Mouse (Mus musculus) left cerebral cortex, adult 2 months (tissue): ENCODE results near the gene Mthfd1. TPM values are rescaled to one million over a fixed set of nuclear protein-coding genes. Genes with fewer than 3 reads are reported as not detected.

Experiments
- DNase-seq, 2 experiments: peaks; one replicate each; pipeline ENCODE4 v3.0.0; 2021 to 2022; ENCODE audit warnings: low spot score in 2 of 2, mixed read lengths in 1 of 2; ENCODE audit errors: extremely low spot score in 1 of 2
- H3K27ac ChIP-seq: fragments of 200-600 bp; 2 replicates; pipeline ENCODE4 v1.8.1; 2022
- H3K4me3 ChIP-seq: fragments of 200-600 bp; 2 replicates; pipeline ENCODE4 v1.8.1; 2022
- CTCF ChIP-seq: fragments of 200-600 bp; IDR thresholded peaks from 2 replicates; pipeline ENCODE4 v1.8.1; 2022; ENCODE audit warnings: antibody characterized with exemption, mild to moderate bottlenecking, moderate library complexity
- intact Hi-C: fragments of 180-260 bp; cut with DNase I; formaldehyde crosslinking; loops from one replicate; pipeline ENCODE4 v1.15.1; 2025
- total RNA-seq, 2 experiments: library from RNA; stranded (reverse); gene quantifications; 2 replicates each; pipeline ENCODE4 v1.2.3; 2021

Mthfd1 gene
- total RNA-seq, 2 experiments from 2014 or later = 40.0 to 40.3 TPM

- Histone ChIP-seq H3K4me3 (no peak overlapping the region), H3K27ac (no peak overlapping the region)
- intact Hi-C loops = no loop called here
- DNase-seq = no peak
- no peak for TF ChIP-seq CTCF
These were observed 13.3 kb upstream of the Mthfd1 start for GRCm38 (mm10) chr12:76241833-76242232.

DNA sequence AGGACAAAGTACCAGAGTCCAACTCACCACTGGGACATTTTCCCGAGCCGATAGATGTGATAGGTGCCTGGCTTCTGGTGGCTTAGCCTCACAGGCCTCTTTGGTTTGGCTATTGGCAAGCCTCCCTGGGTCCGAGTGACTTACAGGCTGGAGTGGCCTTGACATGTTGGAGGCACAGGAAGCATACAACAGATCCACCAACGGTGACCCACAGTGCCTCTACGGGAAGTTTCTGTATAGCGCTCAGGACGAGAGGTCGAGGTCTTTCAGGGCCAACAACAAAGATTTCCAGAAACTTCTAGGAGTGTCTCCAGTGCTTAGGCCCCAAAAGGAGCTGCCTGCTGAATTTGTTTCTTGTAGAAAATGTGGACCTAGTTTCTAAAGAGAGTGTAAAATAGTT lies 10.1 kb upstream of the Mthfd1 start:
- intact Hi-C loops = no loop called here
- Histone ChIP-seq H3K27ac (no peak overlapping the region), H3K4me3 (no peak overlapping the region)
- TF ChIP-seq CTCF = no peak
- DNase-seq = no peak

GRCm38 (mm10) chr12:76246646-76247045 lies 8.5 kb upstream of the Mthfd1 start, which contains the start of gene Tex21:
Gene Tex21, minus strand, starts transcription at chr12:76246746.
- no peak within 1 kb of the TSS for H3K27ac ChIP-seq
- intact Hi-C loops = no loop called here
- TF ChIP-seq CTCF = no peak
- DNase-seq = no peak
- H3K4me3 ChIP-seq = no peak within 1 kb of the TSS

- DNase-seq = no peak
- intact Hi-C loops = loop anchor here (10.0 kb wide), 1 partner anchor 342 kb away; no protein-coding TSS in a partner anchor
- Histone ChIP-seq H3K4me3 (no peak overlapping the region), H3K27ac (no peak overlapping the region)
- TF ChIP-seq CTCF = no peak
These were observed 2.0 kb upstream of the Mthfd1 start for GRCm38 (mm10) chr12:76253090-76253489.

DNA sequence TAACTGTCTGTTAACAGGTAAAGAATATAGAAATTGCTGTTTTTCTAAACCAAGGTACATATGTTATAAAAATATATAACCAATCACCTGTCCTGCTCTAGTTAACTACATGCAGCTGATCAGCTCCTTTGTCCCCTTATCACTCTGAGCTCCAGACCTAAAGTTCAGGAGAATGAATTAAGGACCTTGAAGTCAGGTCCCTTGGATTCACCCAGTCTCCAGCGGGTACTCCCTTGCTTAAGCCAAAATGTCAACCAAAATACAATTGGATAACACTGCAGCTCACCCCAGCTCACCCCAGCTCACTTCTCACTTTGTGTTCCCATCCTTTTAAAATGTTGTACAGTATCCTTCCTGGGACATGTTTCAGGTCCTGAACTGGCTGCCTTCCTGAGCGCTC lies 1.5 kb upstream of the Mthfd1 start:
- TF ChIP-seq CTCF = no peak
- intact Hi-C loops = loop anchor here (10.0 kb wide), 1 partner anchor 341 kb away; no protein-coding TSS in a partner anchor
- H3K27ac ChIP-seq = no peak overlapping the region
- no peak for DNase-seq
- no peak overlapping the region for H3K4me3 ChIP-seq

DNA sequence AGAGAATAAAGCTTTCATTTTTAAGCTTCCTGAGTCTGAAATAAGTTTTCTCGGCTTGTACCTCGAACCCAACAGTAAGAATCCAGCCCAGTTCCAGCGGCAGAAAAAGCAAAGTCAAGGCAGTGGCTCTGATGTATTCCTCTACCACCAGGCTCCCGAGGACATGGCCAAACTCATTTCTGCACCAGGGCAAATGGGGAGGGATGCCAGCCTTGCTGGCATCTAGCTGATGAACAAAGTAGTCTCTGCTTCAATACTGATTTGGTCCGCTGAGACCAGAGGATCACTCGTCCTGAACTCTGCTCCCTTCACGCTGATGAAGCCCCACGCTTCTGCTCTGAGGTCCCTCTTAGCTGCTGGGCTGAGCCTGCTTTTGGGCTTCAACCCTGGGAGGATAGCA lies 1.1 kb upstream of the Mthfd1 start:
- H3K27ac ChIP-seq = no peak overlapping the region
- no peak for TF ChIP-seq CTCF
- intact Hi-C loops = loop anchor here (10.0 kb wide), 1 partner anchor 341 kb away; no protein-coding TSS in a partner anchor
- no peak overlapping the region for H3K4me3 ChIP-seq
- no peak for DNase-seq

DNA sequence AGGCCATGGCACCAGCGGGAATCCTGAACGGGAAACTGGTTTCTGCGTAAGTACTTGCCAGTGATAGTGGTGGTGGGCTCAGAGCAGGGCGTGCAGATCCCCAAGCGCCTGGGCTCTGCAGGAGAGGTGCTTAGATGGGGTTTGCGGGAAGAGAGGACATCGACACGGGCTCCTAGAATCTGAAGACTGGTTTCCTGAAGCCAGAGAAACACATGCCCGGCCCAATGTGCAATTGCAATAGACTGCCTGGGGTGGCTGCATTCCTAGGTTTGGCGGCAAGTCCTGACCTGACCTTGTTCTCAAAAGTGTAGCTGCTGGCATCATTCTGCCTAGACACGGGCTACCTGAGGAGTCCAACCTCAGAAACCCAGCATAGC lies 389 bp downstream of the Mthfd1 start:
- H3K27ac ChIP-seq = peak overlapping the region; percentile 65; the same call in 1 of the 2 replicates
- intact Hi-C loops = loop anchor here (10.0 kb wide), 1 partner anchor 339 kb away; no protein-coding TSS in a partner anchor
- DNase-seq = no peak

DNA sequence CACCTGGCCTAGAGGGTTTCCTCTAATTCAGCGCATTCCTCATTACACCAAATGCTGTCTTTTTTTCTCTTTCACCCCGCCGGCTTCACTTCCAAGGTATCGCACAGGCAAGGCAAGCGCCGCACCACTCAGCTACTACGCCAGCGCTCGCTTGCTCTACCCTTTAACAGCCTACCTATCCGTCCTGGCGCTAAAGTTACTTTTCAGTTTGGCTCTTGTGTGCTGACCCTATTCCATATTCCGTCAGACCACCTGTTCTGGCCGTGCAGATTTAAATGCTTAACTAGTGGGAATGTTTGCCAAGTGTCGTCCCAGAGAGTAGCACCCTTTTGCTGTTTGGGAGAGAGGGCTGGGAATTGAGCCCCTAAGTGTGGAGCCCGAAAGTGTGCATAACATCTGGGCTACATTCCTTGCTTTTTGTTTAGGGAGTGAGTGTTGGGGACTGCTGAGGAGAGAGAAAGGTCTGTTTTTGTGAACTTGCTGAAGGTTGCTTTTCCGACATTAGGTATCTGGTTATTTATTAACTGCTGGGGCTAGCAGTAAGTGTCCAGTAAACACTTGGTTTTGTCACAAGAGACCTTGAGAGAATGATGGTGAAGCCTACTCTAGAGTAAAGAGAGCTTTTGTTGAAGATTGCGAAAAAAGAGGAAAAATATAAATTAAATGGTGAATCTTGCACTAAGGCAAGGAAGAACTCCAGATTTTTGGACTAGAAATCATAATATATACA lies 1.2 kb downstream of the Mthfd1 start:
- DNase-seq = no peak

More for the DNA sequence above, 389 bp downstream of the Mthfd1 start:
- peak overlapping the region; percentile 76 for H3K4me3 ChIP-seq
- no peak for TF ChIP-seq CTCF

GRCm38 (mm10) chr12:76260673-76261072 lies 5.6 kb downstream of the Mthfd1 start:
- H3K27ac ChIP-seq = no peak overlapping the region

More for the DNA sequence above, 1.2 kb downstream of the Mthfd1 start:
- Histone ChIP-seq H3K4me3 (peak overlapping the region; percentile 76), H3K27ac (no peak overlapping the region)
- intact Hi-C loops = loop anchor here (10.0 kb wide), 1 partner anchor 339 kb away; no protein-coding TSS in a partner anchor
- no peak for TF ChIP-seq CTCF

DNA sequence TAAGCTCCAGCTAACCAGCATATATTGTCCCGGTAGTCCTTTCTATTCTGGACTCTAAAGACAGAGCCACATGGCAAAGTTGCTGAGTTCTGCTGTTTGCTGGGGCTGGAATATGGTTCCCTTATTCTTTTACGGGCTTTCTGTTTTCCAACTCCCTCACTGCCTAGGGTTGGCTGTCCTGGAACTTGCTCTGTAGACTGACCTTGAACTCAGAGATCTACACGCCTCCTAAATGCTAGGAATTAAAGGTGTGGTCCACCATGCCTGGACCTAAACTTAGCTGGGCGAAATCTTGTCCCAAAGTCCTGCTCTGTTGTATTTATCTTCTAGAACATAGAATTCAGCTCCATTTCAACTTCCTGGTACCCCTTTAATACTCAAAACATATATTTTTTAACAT lies 6.5 kb downstream of the Mthfd1 start:
- no peak for DNase-seq
- H3K27ac ChIP-seq = no peak overlapping the region
- no peak for TF ChIP-seq CTCF
- intact Hi-C loops = no loop called here
- no peak overlapping the region for H3K4me3 ChIP-seq

More at GRCm38 (mm10) chr12:76260673-76261072, 5.6 kb downstream of the Mthfd1 start:
- no peak overlapping the region for H3K4me3 ChIP-seq
- intact Hi-C loops = no loop called here
- no peak for DNase-seq
- no peak for TF ChIP-seq CTCF

GRCm38 (mm10) chr12:76262918-76263317 lies 7.8 kb downstream of the Mthfd1 start:
- intact Hi-C loops = no loop called here
- Histone ChIP-seq H3K4me3 (no peak overlapping the region), H3K27ac (no peak overlapping the region)
- TF ChIP-seq CTCF = no peak
- DNase-seq = no peak

DNA sequence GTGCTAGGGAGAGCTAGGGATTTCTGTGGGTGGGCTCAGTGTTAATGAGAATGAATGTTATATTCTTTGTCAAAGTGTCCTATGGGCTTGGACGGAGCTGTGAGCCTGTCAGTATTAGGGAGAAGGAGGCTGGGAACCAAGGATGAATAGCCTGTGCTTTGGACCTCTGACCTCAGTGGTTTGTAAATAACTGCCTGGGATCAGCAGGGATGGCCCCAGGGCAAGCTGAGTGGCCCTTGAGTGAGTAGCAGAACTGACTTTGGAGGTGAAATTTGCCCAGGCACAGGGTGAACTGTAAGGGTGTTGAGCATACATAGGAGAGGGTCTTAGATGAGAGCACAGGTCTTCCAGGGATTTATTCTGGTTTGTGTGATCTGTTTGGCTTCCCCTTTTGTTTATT lies 8.8 kb downstream of the Mthfd1 start:
- intact Hi-C loops = no loop called here
- no peak for TF ChIP-seq CTCF
- Histone ChIP-seq H3K27ac (peak overlapping the region; percentile 24), H3K4me3 (no peak overlapping the region)
- no peak for DNase-seq
